Mouse (Mus musculus) B cell, adult 2 months (primary cell): ENCODE data around the gene Sptb.

ENCODE experiments used
- DNase-seq, 2 experiments: peaks; one replicate each; pipeline ENCODE4 v3.0.0; 2022

Sptb gene

GRCm38 (mm10) chr12:76604546-76604945 is 105.8 kb downstream of the Sptb start:
- no peak for DNase-seq

GRCm38 (mm10) chr12:76603779-76604178 is 106.6 kb downstream of the Sptb start:
- no peak for DNase-seq

- DNase-seq, result no peak
Observed at GRCm38 (mm10) chr12:76598196-76598928, 112.0 kb downstream of the Sptb start.

GRCm38 (mm10) chr12:76597577-76598100 is 112.7 kb downstream of the Sptb start:
- no peak for DNase-seq

GRCm38 (mm10) chr12:76596292-76597023 is 113.9 kb downstream of the Sptb start:
- DNase-seq, result peak; percentile 76 to 77

GRCm38 (mm10) chr12:76595830-76596229 is 114.5 kb downstream of the Sptb start:
- DNase-seq, result no peak

GRCm38 (mm10) chr12:76594556-76594955 is 115.8 kb downstream of the Sptb start:
- DNase-seq, result no peak

GRCm38 (mm10) chr12:76593839-76594322 is 116.5 kb downstream of the Sptb start:
- peak; percentile 63 to 71 for DNase-seq

- DNase-seq, result no peak
Observed at GRCm38 (mm10) chr12:76593254-76593653, 117.1 kb downstream of the Sptb start.

- DNase-seq, result peak; percentile 73
Observed at GRCm38 (mm10) chr12:76592213-76592612, 118.1 kb downstream of the Sptb start.

GRCm38 (mm10) chr12:76591037-76591436 is 119.3 kb downstream of the Sptb start:
- DNase-seq, result no peak

- DNase-seq, result no peak
Observed at GRCm38 (mm10) chr12:76589531-76589930, 120.8 kb downstream of the Sptb start.

- DNase-seq, result no peak
Observed at GRCm38 (mm10) chr12:76587357-76587756, 123.0 kb downstream of the Sptb start.

- no peak for DNase-seq
Observed at GRCm38 (mm10) chr12:76585028-76585427, 125.3 kb downstream of the Sptb start.

GRCm38 (mm10) chr12:76583454-76583853 is 126.9 kb downstream of the Sptb start:
- no peak for DNase-seq

- DNase-seq, result no peak
Observed at GRCm38 (mm10) chr12:76582841-76583240, 127.5 kb downstream of the Sptb start.

- DNase-seq, result no peak
Observed at GRCm38 (mm10) chr12:76582139-76582538, 128.2 kb downstream of the Sptb start.

- DNase-seq, result no peak
Observed at GRCm38 (mm10) chr12:76579806-76580205, 130.5 kb downstream of the Sptb start.

- no peak for DNase-seq
Observed at GRCm38 (mm10) chr12:76578465-76578864, 131.9 kb downstream of the Sptb start.

- no peak for DNase-seq
Observed at GRCm38 (mm10) chr12:76577858-76578257, 132.5 kb downstream of the Sptb start.

GRCm38 (mm10) chr12:76576806-76577205 is 133.5 kb downstream of the Sptb start:
- no peak for DNase-seq

GRCm38 (mm10) chr12:76576061-76576460 is 134.3 kb downstream of the Sptb start:
- no peak for DNase-seq

GRCm38 (mm10) chr12:76574815-76575214 is 135.5 kb downstream of the Sptb start:
- DNase-seq, result no peak

- DNase-seq, result no peak
Observed at GRCm38 (mm10) chr12:76573381-76573780, 137.0 kb downstream of the Sptb start.
